Mouse (Mus musculus) midbrain, embryonic 10.5 days (tissue): ENCODE data around the gene Izumo2. TPM values are rescaled to one million over a fixed set of nuclear protein-coding genes. Genes with fewer than 3 reads are reported as not detected.
"Not testable (repeated sequence)": the region's sequence is repeated elsewhere in the genome, so short reads cannot be mapped to it uniquely, and the experiment has no call there.

ENCODE experiments used
- DNase-seq: peaks from one replicate; pipeline ENCODE4 v3.0.0-alpha.2; 2017; ENCODE audit warnings: low spot score
- H3K27ac ChIP-seq: fragments of 300-500 bp; sonication (generic); replicated peaks from 2 replicates; pipeline ENCODE4 v1.5.1; 2016; ENCODE audit warnings: mild to moderate bottlenecking
- H3K27me3 ChIP-seq: fragments of 300-500 bp; sonication (generic); 2 replicates; pipeline ENCODE4 v1.6.1; 2016; ENCODE audit warnings: low read depth, mild to moderate bottlenecking; ENCODE audit not compliant: poor library complexity, severe bottlenecking
- H3K36me3 ChIP-seq: fragments of 300-500 bp; sonication (generic); 2 replicates; pipeline ENCODE4 v1.6.1; 2016; ENCODE audit warnings: mild to moderate bottlenecking, moderate library complexity
- H3K4me1 ChIP-seq: fragments of 300-500 bp; sonication (generic); 2 replicates; pipeline ENCODE4 v1.6.1; 2016
- H3K4me3 ChIP-seq: fragments of 300-500 bp; sonication (generic); 2 replicates; pipeline ENCODE4 v1.5.1; 2016; ENCODE audit warnings: mild to moderate bottlenecking, moderate library complexity
- H3K9me3 ChIP-seq: fragments of 300-500 bp; sonication (generic); replicated peaks from 2 replicates; pipeline ENCODE4 v1.6.1; 2016; ENCODE audit warnings: mild to moderate bottlenecking
- WGBS: fragments of 180-500 bp; shearing (Covaris S2); methylation state at CpG from one replicate; pipeline ENCODE4 v1.1.7; 2016; 5-methylcytosine and 5-hydroxymethylcytosine counted together
- polyA plus RNA-seq: library from polyadenylated mRNA; unstranded; fragments of >200 nt; fragmentation: Nextera tagmentation; extraction: Ambion mirVana; gene quantifications from 2 replicates; pipeline ENCODE4 v1.2.1, GENCODE M21; 2016

Izumo2 gene
- polyA plus RNA-seq, 1 experiment from 2014 or later = not detected

GRCm38 (mm10) chr7:44704363-44704762 is 4.2 kb upstream of the Izumo2 start:
- Histone ChIP-seq H3K27ac (no peak overlapping the region), H3K36me3 (no peaks in the 10 kb centered on the region), H3K27me3 (no peaks in the 10 kb centered on the region), H3K4me1 (peaks cover 7% of the 10 kb centered on the region; the same call in 1 of the 2 replicates), H3K4me3 (no peak overlapping the region), H3K9me3 (no peaks in the 10 kb centered on the region)
- 62% methylated on average over 3 of the region's 3 CpGs for WGBS
- no peak for DNase-seq

DNA sequence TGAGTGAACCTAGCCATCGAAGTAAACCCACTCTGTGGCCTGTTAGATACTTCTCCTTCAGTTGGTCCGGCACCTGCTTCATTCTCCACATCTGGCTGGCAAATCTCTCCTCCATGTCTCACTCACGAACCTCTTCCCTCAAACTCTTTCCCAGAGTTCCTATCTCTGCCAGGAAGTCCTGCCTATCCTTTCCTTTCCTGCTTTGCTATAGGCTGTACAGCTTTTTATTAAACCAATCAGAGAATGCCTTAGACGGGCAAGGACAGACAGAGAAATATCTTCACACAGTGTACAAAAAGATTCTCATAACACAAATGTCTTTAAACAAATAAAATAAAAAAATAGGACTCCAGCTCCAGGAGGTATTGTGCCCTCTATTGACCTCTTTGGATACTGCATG is 3.5 kb upstream of the Izumo2 start:
- H3K27me3 ChIP-seq = no peaks in the 10 kb centered on the region

DNA sequence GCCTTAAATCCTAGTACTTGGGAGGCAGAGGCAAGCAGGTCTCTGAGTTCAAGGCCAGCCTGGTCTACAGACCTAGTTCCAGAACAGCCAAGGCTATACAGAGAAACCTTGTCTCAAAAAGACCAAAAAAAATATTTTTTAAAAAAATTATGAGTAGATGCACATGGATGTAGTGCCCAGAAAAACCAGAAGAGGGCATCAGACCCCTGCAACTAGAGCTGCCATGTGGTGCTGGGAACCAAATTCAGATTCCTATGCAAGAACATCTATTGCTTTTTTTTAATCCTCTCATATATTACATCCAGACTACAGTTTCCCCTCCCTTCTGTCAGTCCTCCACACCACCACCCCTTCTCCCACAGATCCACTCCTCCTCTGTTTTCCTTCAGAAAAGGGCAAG is 2.2 kb upstream of the Izumo2 start:
- no peak for DNase-seq
- no peaks in the 10 kb centered on the region for H3K9me3 ChIP-seq
- H3K27me3 ChIP-seq = no peaks in the 10 kb centered on the region
- no peaks in the 10 kb centered on the region for H3K36me3 ChIP-seq
- no peak overlapping the region for H3K4me3 ChIP-seq
- no peak overlapping the region for H3K27ac ChIP-seq
- peaks cover 7% of the 10 kb centered on the region; the same call in 1 of the 2 replicates for H3K4me1 ChIP-seq

More for the DNA sequence above, 3.5 kb upstream of the Izumo2 start:
- 88% methylated on average over 4 of the region's 4 CpGs for WGBS
- H3K4me1 ChIP-seq = peaks cover 7% of the 10 kb centered on the region; the same call in 1 of the 2 replicates
- no peak overlapping the region for H3K4me3 ChIP-seq
- no peak for DNase-seq
- no peak overlapping the region for H3K27ac ChIP-seq
- H3K9me3 ChIP-seq = no peaks in the 10 kb centered on the region
- H3K36me3 ChIP-seq = no peaks in the 10 kb centered on the region

DNA sequence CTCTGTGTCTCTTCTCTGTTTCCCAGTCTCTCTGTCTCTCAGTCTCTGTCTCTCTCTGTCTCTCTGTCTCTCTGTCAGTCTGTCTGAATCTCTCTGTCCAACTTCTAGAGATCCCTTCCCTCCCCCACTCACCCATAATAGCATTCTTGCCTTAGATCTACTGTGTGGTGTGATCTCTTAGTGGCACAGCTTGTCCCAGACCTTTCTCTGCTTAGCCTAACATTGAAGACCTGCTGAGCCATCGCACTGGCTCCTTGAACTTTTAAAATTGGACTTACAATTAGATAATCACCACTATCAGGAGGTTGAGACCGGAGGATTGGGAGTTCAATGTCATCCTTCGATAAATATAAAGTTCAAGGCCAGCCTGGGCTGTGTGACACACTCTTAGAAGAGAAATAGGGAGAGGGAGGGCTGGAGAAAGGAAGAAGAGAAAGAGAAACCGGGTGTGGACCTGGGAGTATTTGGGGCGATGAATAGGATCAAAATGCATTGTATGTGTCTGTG is 1.3 kb upstream of the Izumo2 start:
- Histone ChIP-seq H3K4me3 (no peak overlapping the region), H3K9me3 (no peaks in the 10 kb centered on the region), H3K27ac (no peak overlapping the region), H3K4me1 (peaks cover 1% of the 10 kb centered on the region; the same call in 1 of the 2 replicates), H3K27me3 (no peaks in the 10 kb centered on the region), H3K36me3 (no peaks in the 10 kb centered on the region)
- WGBS = 88% methylated on average over 5 of the region's 5 CpGs
- no peak for DNase-seq

- H3K4me3 ChIP-seq, H3K36me3 ChIP-seq, H3K27me3 ChIP-seq, DNase-seq, H3K27ac ChIP-seq, H3K9me3 ChIP-seq, H3K4me1 ChIP-seq: not testable (repeated sequence)
- WGBS = 85% methylated on average over 6 of the region's 6 CpGs
Measured at GRCm38 (mm10) chr7:44708093-44708492, 449 bp upstream of the Izumo2 start.

DNA sequence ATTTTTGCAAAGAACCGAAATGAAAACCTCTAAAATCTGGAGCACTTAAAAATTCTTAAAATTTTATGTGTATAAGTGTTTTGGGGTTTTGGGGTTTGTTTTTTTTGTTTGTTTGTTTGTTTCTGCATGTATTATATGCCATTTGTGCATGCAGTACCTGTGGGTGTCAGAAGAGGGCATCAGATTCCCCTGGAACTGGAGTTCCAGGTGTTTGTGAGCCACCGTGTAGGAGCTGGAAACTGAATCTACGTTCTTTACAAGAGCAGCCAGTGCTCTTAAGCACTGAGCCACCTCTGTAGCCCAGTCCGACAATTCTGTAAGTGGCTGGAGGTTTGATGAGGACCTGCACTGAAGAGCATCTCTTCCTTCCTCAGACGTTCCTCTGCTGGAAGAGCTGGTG is 1.3 kb downstream of the Izumo2 start:
- 90% methylated on average over 5 of the region's 5 CpGs for WGBS
- DNase-seq = no peak
- Histone ChIP-seq H3K4me1 (no peaks in the 10 kb centered on the region), H3K4me3 (no peak overlapping the region), H3K9me3 (no peaks in the 10 kb centered on the region), H3K27me3 (no peaks in the 10 kb centered on the region), H3K36me3 (no peaks in the 10 kb centered on the region), H3K27ac (no peak overlapping the region)

DNA sequence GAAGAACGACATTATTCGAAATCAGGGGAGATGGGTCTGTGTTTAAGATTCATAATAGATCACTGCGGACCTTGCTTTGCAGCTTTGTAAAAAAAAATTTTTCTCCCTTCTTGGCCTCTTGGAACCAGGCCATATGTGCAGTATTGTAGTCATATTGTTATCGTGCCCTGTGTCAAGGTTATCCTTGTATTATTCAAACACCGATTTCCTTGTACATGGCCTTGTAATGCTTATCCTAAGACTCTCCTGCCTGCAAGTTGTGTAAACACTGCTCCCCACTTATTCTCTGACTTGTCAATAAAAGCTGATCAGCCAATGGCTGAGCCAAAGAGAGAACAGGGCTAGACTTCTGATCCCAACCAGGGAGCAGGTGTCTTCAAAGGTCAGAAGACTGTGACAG is 13.5 kb downstream of the Izumo2 start:
- 90% methylated on average over 5 of the region's 5 CpGs for WGBS
- H3K9me3 ChIP-seq = no peaks in the 10 kb centered on the region
- H3K36me3 ChIP-seq = no peaks in the 10 kb centered on the region
- H3K4me3 ChIP-seq = no peak overlapping the region
- DNase-seq = no peak
- no peak overlapping the region for H3K27ac ChIP-seq
- peaks cover 2% of the 10 kb centered on the region; the same call in 1 of the 2 replicates for H3K4me1 ChIP-seq
- H3K27me3 ChIP-seq = no peaks in the 10 kb centered on the region

DNA sequence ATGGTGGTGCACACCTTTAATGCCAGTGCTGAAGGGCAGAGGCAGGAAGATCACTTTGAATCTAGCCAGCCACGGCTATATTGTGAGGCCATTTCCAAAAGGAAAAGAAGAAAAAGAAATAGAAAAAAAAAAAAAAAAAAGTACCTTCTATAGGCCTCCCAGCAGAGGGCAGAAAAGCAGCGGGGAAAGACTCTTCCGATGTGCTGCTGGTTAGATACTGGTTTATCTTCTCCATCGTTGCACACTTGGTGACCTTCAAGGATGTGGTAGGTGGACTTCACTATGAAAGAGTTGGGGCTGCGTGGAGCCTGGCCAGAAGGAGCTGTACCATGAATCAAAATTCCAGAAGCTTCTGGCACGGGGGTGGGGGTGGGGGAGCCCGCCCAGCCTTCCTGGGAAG is 15.8 kb downstream of the Izumo2 start:
- peaks cover 4% of the 10 kb centered on the region; the same call in 1 of the 2 replicates for H3K4me1 ChIP-seq
- H3K9me3 ChIP-seq = peaks cover 10% of the 10 kb centered on the region; the same call in 1 of the 2 replicates
- DNase-seq = no peak
- no peaks in the 10 kb centered on the region for H3K27me3 ChIP-seq
- H3K27ac ChIP-seq = no peak overlapping the region
- no peaks in the 10 kb centered on the region for H3K36me3 ChIP-seq
- no peak overlapping the region for H3K4me3 ChIP-seq
- 32% methylated on average over 7 of the region's 7 CpGs for WGBS

DNA sequence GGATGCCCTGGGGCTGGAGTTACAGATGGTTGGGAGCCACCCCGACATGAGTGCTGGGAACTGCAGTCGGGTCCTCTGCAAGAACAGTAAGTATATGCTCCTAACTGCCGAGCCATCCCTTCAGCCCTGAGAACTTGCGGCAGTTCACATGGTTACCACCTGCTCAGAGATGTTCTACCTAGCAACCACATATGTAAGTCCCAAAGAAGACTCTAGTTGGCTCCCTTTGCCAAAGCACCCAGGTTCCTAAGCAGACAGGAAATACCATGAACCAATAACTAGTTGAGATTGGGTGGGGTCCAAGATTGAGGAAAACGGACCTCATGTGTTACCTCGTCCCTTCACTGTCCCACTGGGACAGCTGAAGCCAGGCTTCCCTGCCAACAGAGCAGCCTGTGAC is 17.8 kb downstream of the Izumo2 start:
- H3K4me1 ChIP-seq = peaks cover 4% of the 10 kb centered on the region; the same call in 1 of the 2 replicates
- no peak for DNase-seq
- peaks cover 10% of the 10 kb centered on the region; the same call in 1 of the 2 replicates for H3K9me3 ChIP-seq
- H3K27ac ChIP-seq = no peak overlapping the region
- no peaks in the 10 kb centered on the region for H3K27me3 ChIP-seq
- no peaks in the 10 kb centered on the region for H3K36me3 ChIP-seq
- 83% methylated on average over 6 of the region's 6 CpGs for WGBS
- H3K4me3 ChIP-seq = no peak overlapping the region

GRCm38 (mm10) chr7:44727151-44727550 is 18.6 kb downstream of the Izumo2 start:
- Histone ChIP-seq H3K27ac (no peak overlapping the region), H3K4me1 (peaks cover 4% of the 10 kb centered on the region; the same call in 1 of the 2 replicates), H3K4me3 (no peak overlapping the region), H3K27me3 (no peaks in the 10 kb centered on the region), H3K36me3 (peaks cover 2% of the 10 kb centered on the region), H3K9me3 (peaks cover 12% of the 10 kb centered on the region; the same call in 1 of the 2 replicates)
- 68% methylated on average over 5 of the region's 5 CpGs for WGBS
- no peak for DNase-seq

DNA sequence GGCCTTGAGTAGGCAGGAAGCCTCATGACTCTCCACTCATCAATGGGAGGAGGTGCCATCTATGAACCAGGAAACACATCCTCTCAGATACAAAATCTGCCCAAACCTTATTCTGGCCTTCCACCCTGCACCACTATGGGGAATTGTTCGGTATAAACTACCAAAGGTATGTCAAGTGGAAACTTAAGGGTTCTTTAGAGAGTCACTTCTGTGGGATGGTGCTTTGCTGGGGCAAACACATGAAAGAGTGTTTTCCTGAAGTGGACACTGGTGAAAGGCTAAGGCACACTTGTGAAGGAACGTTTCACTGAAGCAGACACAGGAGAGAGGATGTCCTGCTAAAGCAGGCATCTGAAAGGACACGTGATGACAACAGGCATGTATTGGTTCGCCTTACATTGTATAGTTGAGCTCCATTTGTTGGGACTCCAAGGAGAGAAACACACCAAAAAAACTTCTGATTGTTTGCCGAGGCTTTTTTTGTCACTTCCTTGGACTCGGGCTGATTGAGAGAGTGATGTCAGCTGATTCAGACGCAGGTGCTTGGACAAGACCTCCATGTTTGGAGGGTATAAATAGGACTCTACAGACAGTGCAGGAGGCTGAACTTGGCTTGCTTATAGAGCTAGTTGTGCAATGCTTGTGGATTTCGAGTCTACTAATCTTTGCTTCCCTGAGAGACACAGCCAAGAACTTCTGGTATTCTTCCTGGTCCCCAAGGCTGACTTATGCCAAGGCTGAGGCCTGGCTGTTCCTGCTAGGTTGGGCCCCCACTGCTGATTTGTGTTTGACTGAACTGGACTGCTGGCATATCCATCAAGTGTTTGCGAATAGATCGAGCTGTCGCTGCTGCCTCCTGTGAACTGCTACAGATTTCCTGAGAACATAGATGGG is 19.8 kb downstream of the Izumo2 start:
- Histone ChIP-seq H3K9me3 (peaks cover 13% of the 10 kb centered on the region; the same call in 1 of the 2 replicates), H3K4me3 (no peak overlapping the region), H3K36me3 (peaks cover 14% of the 10 kb centered on the region), H3K27me3 (no peaks in the 10 kb centered on the region), H3K4me1 (peaks cover 4% of the 10 kb centered on the region; the same call in 1 of the 2 replicates), H3K27ac (no peak overlapping the region)
- no peak for DNase-seq
- 90% methylated on average over 11 of the region's 11 CpGs for WGBS

DNA sequence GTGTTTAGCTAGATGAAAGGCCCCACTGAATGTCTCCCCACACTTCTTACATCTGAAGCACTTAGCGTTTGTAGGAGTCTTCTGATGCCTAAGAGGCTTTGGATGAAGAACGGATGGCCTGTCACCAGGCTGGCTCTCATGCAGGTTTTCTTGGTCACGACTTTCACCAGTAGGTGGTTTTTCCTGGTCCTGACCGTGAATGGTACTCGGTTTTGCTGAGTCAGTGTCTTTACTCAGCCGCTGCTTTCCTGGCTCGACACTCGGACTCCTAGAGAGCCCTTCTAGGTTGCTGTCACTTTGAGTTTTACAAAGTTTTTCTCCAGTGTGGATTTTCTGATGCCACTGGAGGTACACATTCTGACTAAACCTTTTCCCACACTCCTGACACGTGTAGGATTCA is 25.2 kb downstream of the Izumo2 start:
- no peak overlapping the region for H3K27ac ChIP-seq
- H3K4me3 ChIP-seq = no peak overlapping the region
- H3K4me1 ChIP-seq = no peaks in the 10 kb centered on the region
- peaks cover 3% of the 10 kb centered on the region; the same call in 1 of the 2 replicates for H3K9me3 ChIP-seq
- peaks cover 50% of the 10 kb centered on the region for H3K36me3 ChIP-seq
- no peaks in the 10 kb centered on the region for H3K27me3 ChIP-seq
- WGBS = 89% methylated on average over 9 of the region's 9 CpGs
- no peak for DNase-seq

DNA sequence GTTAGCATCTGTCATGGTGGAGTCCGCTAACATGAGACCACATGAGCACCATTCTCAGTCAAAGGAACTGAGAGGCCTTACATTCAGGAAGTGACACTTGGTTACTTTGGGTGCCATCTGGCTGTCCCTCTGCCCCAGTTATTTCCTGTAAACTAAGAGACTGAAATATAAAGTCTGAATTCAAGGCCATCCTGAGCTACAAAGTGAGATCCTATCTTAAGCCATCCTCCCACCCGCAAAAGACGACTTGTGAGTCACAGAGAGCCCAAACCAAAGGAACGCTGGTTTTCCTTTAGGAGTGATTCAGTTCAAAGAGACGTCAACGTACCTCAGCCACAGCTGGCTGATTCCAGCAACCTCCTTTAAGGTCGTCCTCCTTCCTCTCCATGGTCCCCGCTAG is 32.8 kb downstream of the Izumo2 start:
- DNase-seq = no peak
- Histone ChIP-seq H3K4me1 (peaks cover 19% of the 10 kb centered on the region), H3K4me3 (no peak overlapping the region), H3K36me3 (peaks cover 15% of the 10 kb centered on the region; the same call in 1 of the 2 replicates), H3K9me3 (no peaks in the 10 kb centered on the region), H3K27me3 (no peaks in the 10 kb centered on the region), H3K27ac (no peak overlapping the region)
- 89% methylated on average over 8 of the region's 8 CpGs for WGBS
